Mouse (Mus musculus) megakaryocyte, embryonic 14.5 days (primary cell): ENCODE data around the gene Map10.

Experiments
- FLI1 ChIP-seq: IDR thresholded peaks from 2 replicates; pipeline ENCODE4 v1.6.1; 2012; ENCODE audit warnings: low read length, inconsistent platforms, mixed read lengths
- GATA1 ChIP-seq: IDR thresholded peaks from 3 replicates; pipeline ENCODE4 v1.6.1; 2012; ENCODE audit warnings: mixed read lengths, low read length, inconsistent platforms, borderline replicate concordance

GRCm38 (mm10) chr8:125654821-125655220 is 14.8 kb upstream of the Map10 start:
- TF ChIP-seq GATA1 = no peak
- TF ChIP-seq FLI1 = no peak
